Mouse (Mus musculus) intestine, embryonic 14.5 days (tissue): Measurements from ENCODE around the gene Pip4p1. TPM values are rescaled to one million over a fixed set of nuclear protein-coding genes. Genes with fewer than 3 reads are reported as not detected.

Experiments
- ATAC-seq: fragments of 200-750 bp; cut with Nextera tagmentation; replicated peaks from 2 replicates; pipeline ENCODE4 v1.8.0; 2017; ENCODE audit warnings: low read depth, moderate number of reproducible peaks, moderate TSS enrichment, moderate library complexity; ENCODE audit not compliant: low FRiP score, low TSS enrichment
- DNase-seq: peaks from one replicate; pipeline ENCODE4 v3.0.0-alpha.2; 2018; ENCODE audit warnings: low spot score
- H3K27ac ChIP-seq: fragments of 300-500 bp; sonication (generic); 2 replicates; pipeline ENCODE4 v1.5.1; 2014; ENCODE audit warnings: low read depth, mild to moderate bottlenecking, control low read depth
- H3K27me3 ChIP-seq: fragments of 300-500 bp; sonication (generic); replicated peaks from 2 replicates; pipeline ENCODE4 v1.6.1; 2014; ENCODE audit warnings: low read length, control low read depth; ENCODE audit not compliant: control insufficient read depth, insufficient read depth
- H3K36me3 ChIP-seq: fragments of 300-500 bp; sonication (generic); 2 replicates; pipeline ENCODE4 v1.6.1; 2014; ENCODE audit warnings: low read length, control low read depth; ENCODE audit not compliant: control insufficient read depth, insufficient read depth
- H3K4me1 ChIP-seq: fragments of 300-500 bp; sonication (generic); replicated peaks from 2 replicates; pipeline ENCODE4 v1.6.1; 2014; ENCODE audit warnings: low read length, control low read depth, mixed read lengths; ENCODE audit not compliant: control insufficient read depth, insufficient read depth
- H3K4me2 ChIP-seq: fragments of 300-500 bp; sonication (generic); 2 replicates; pipeline ENCODE4 v1.6.1; 2014; ENCODE audit warnings: low read length
- H3K4me3 ChIP-seq: fragments of 300-500 bp; sonication (generic); 2 replicates; pipeline ENCODE4 v1.5.1; 2014; ENCODE audit warnings: low read depth, low read length, control low read depth, mixed read lengths
- H3K9ac ChIP-seq: fragments of 300-500 bp; sonication (generic); 2 replicates; pipeline ENCODE4 v1.6.1; 2014; ENCODE audit warnings: mild to moderate bottlenecking, low read length
- H3K9me3 ChIP-seq: fragments of 300-500 bp; sonication (generic); 2 replicates; pipeline ENCODE4 v1.6.1; 2016; ENCODE audit warnings: low read length, control low read depth; ENCODE audit not compliant: control insufficient read depth
- WGBS: fragments of 180-500 bp; shearing (Covaris S2); extraction: QIAGEN DNeasy Blood & Tissue Kit; methylation state at CpG from one replicate; pipeline ENCODE4 v1.1.7; 2014; 5-methylcytosine and 5-hydroxymethylcytosine counted together
- polyA plus RNA-seq: library from polyadenylated mRNA; unstranded; fragments of >200 nt; fragmentation: Nextera tagmentation; extraction: Ambion mirVana; gene quantifications from 2 replicates; pipeline ENCODE4 v1.2.1, GENCODE M21; 2014

Pip4p1 gene
- polyA plus RNA-seq, 1 experiment from 2014 or later = 55.8 TPM

GRCm38 (mm10) chr14:50892541-50893459, 37.9 kb downstream of the Pip4p1 start:
- no peak for ATAC-seq
- 78% methylated on average over 22 of the region's 22 CpGs for WGBS

GRCm38 (mm10) chr14:50892091-50892490, 38.6 kb downstream of the Pip4p1 start:
- H3K9me3 ChIP-seq = no peaks in the 10 kb centered on the region
- no peak overlapping the region for H3K9ac ChIP-seq
- no peak for DNase-seq
- H3K4me3 ChIP-seq = no peak overlapping the region
- WGBS = 87% methylated on average over 7 of the region's 7 CpGs
- H3K4me1 ChIP-seq = 0 out of 2 replicates have a peak, but pooled peaks cover 4% of the 10 kb centered on the region
- H3K27ac ChIP-seq = no peak overlapping the region
- no peak overlapping the region for H3K4me2 ChIP-seq
- ATAC-seq = no peak
- no peaks in the 10 kb centered on the region for H3K36me3 ChIP-seq
- no peaks in the 10 kb centered on the region for H3K27me3 ChIP-seq

More at GRCm38 (mm10) chr14:50892541-50893459, 37.9 kb downstream of the Pip4p1 start:
- H3K27me3 ChIP-seq = no peaks in the 10 kb centered on the region
- no peak overlapping the region for H3K9ac ChIP-seq
- H3K27ac ChIP-seq = no peak overlapping the region
- no peaks in the 10 kb centered on the region for H3K36me3 ChIP-seq
- no peak overlapping the region for H3K4me2 ChIP-seq
- no peaks in the 10 kb centered on the region for H3K9me3 ChIP-seq
- H3K4me1 ChIP-seq = 0 out of 2 replicates have a peak, but pooled peaks cover 4% of the 10 kb centered on the region
- no peak overlapping the region for H3K4me3 ChIP-seq
- DNase-seq = no peak

- DNase-seq = no peak
- Histone ChIP-seq H3K9ac (no peak overlapping the region), H3K4me1 (0 out of 2 replicates have a peak, but pooled peaks cover 4% of the 10 kb centered on the region), H3K27me3 (no peaks in the 10 kb centered on the region), H3K4me2 (no peak overlapping the region), H3K36me3 (no peaks in the 10 kb centered on the region), H3K27ac (no peak overlapping the region), H3K9me3 (no peaks in the 10 kb centered on the region), H3K4me3 (no peak overlapping the region)
- ATAC-seq = no peak
- 89% methylated on average over 8 of the region's 8 CpGs for WGBS
Observed at GRCm38 (mm10) chr14:50891621-50892020, 39.0 kb downstream of the Pip4p1 start.

- DNase-seq (no peak), ATAC-seq (no peak)
- no peak overlapping the region for H3K9ac ChIP-seq
- no peak overlapping the region for H3K4me2 ChIP-seq
- H3K4me1 ChIP-seq = no peaks in the 10 kb centered on the region
- 87% methylated on average over 6 of the region's 6 CpGs for WGBS
- no peak overlapping the region for H3K4me3 ChIP-seq
- H3K9me3 ChIP-seq = no peaks in the 10 kb centered on the region
- no peaks in the 10 kb centered on the region for H3K36me3 ChIP-seq
- H3K27ac ChIP-seq = no peak overlapping the region
- no peaks in the 10 kb centered on the region for H3K27me3 ChIP-seq
Observed at GRCm38 (mm10) chr14:50876236-50876950, 54.3 kb downstream of the Pip4p1 start.

Other genes starting within 250 kb of the Pip4p1 start
- not detected in 2 replicates for gene Olfr747, start 237.7 kb downstream of the Pip4p1 start, polyA plus RNA-seq
- gene Olfr748, start 223.5 kb downstream of the Pip4p1 start, polyA plus RNA-seq = not detected in 2 replicates
- not detected in 2 replicates for gene Olfr749, start 185.8 kb downstream of the Pip4p1 start, polyA plus RNA-seq
- gene Ttc5, start 145.3 kb downstream of the Pip4p1 start, polyA plus RNA-seq = 67.0 and 80.7 TPM in 2 replicates
- gene Ccnb1ip1, start 123.1 kb downstream of the Pip4p1 start, polyA plus RNA-seq = not detected in 2 replicates
- gene Parp2, start 123.0 kb downstream of the Pip4p1 start, polyA plus RNA-seq = 69.6 and 70.8 TPM in 2 replicates
- 10.5 and 10.9 TPM in 2 replicates for gene Tep1, start 60.3 kb downstream of the Pip4p1 start, polyA plus RNA-seq
- gene Klhl33, start 33.3 kb downstream of the Pip4p1 start, polyA plus RNA-seq = 0.11 and 0.16 TPM in 2 replicates
- gene Osgep, start 6.0 kb downstream of the Pip4p1 start, polyA plus RNA-seq = 140 and 169 TPM in 2 replicates
- 291 and 302 TPM in 2 replicates for gene Apex1, start 5.9 kb downstream of the Pip4p1 start, polyA plus RNA-seq
- 75.2 TPM in 2 replicates for gene Pnp, start 226 bp upstream of the Pip4p1 start, polyA plus RNA-seq
- not detected in 2 replicates for gene Gm49342, start 13.7 kb upstream of the Pip4p1 start, polyA plus RNA-seq
- gene Pnp2, start 25.1 kb upstream of the Pip4p1 start, polyA plus RNA-seq = 0.93 and 1.1 TPM in 2 replicates
- gene Rnase10, start 76.9 kb upstream of the Pip4p1 start, polyA plus RNA-seq = 0.15 and 0.27 TPM in 2 replicates
- gene Rnase9, start 111.0 kb upstream of the Pip4p1 start, polyA plus RNA-seq = not detected in 2 replicates
- not detected in 2 replicates for gene Rnase11, start 119.3 kb upstream of the Pip4p1 start, polyA plus RNA-seq
- 0.47 and 0.97 TPM in 2 replicates for gene Rnase12, start 126.8 kb upstream of the Pip4p1 start, polyA plus RNA-seq
- not detected in 2 replicates for gene Olfr750, start 143.6 kb upstream of the Pip4p1 start, polyA plus RNA-seq
- 142 and 151 TPM in 2 replicates for gene Rnase4, start 160.2 kb upstream of the Pip4p1 start, polyA plus RNA-seq
- gene Ang, start 160.3 kb upstream of the Pip4p1 start, polyA plus RNA-seq = 34.0 and 38.6 TPM in 2 replicates
- 0.12 TPM in 1 of 2 replicates, not detected in the other for gene Eddm3b, start 183.6 kb upstream of the Pip4p1 start, polyA plus RNA-seq
- gene Rnase6, start 193.1 kb upstream of the Pip4p1 start, polyA plus RNA-seq = 0.91 and 2.1 TPM in 2 replicates
- gene Rnase1, start 215.9 kb upstream of the Pip4p1 start, polyA plus RNA-seq = 1.9 and 4.0 TPM in 2 replicates
- not detected in 2 replicates for gene Rnase2b, start 231.4 kb upstream of the Pip4p1 start, polyA plus RNA-seq